In the genomic region with DNA sequence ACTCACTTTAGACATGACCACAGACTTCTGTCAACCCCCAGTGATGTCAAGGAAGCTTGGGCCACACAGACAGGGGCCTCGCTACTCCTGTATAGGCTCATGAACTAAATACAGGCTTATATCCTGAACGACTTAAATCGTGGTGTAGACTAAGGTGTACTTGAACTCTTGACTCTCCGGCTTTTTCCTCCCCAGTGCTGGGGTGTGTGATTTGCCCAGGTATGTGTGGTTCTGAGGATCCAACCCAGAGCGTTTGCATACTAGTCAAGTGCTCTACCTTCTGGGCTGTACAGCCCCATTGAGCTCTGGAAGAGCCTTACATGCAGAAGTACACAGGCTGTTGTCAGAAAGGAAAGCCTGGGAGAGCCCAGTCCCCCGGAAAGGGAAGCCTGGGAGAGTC, we compare ENCODE assay signal across 17 mouse cellular contexts.
"Had no signal": no experiment of that assay in that cellular context is flagged by ENCODE, and none has a peak within 500 bp of the region (broad histone marks: within the 10 kb centered on the region; RNA-seq: fewer than 3 reads in every experiment).

No protein-coding gene starts in this region.

- H3K9ac ChIP-seq: liver, embryonic 13.5 days; neural tube, embryonic 12.5 days had no signal

- DNase-seq: left cerebral cortex, postnatal 4 days; liver, embryonic 13.5 days; lung, adult 2 months; lung, postnatal 14 days; lung, postnatal 4 days; midbrain, embryonic 14.5 days; right cerebral cortex, adult 18-20 months; right cerebral cortex, postnatal 14 days; right cerebral cortex, postnatal 4 days; thymus, adult 2 months; thymus, postnatal 14 days; thymus, postnatal 4 days had no signal

- H3K4me2 ChIP-seq: liver, embryonic 13.5 days; midbrain, embryonic 11.5 days; neural tube, embryonic 12.5 days had no signal

- ATAC-seq: inflammation-experienced regulatory T-cells, adult 6 months; intestine, embryonic 16.5 days had no signal

- H3K4me1 ChIP-seq: liver, embryonic 13.5 days; neural tube, embryonic 12.5 days had no signal

- H3K36me3 ChIP-seq: liver, embryonic 13.5 days; neural tube, embryonic 12.5 days had no signal

- H3K27ac ChIP-seq: liver, embryonic 13.5 days; neural tube, embryonic 12.5 days; stomach, postnatal 0 days had no signal

- H3K4me3 ChIP-seq: liver, embryonic 13.5 days; neural tube, embryonic 12.5 days had no signal

- H3K27me3 ChIP-seq: liver, embryonic 13.5 days; neural tube, embryonic 12.5 days had no signal
